Mouse (Mus musculus) B cell, adult 2 months (primary cell): ENCODE measurements around the gene Blm.

Source experiments
- DNase-seq, 2 experiments: peaks; one replicate each; pipeline ENCODE4 v3.0.0; 2022

The Blm gene

GRCm38 (mm10) chr7:80460199-80460598 lies 74.7 kb downstream of the Blm start:
- no peak for DNase-seq

DNA sequence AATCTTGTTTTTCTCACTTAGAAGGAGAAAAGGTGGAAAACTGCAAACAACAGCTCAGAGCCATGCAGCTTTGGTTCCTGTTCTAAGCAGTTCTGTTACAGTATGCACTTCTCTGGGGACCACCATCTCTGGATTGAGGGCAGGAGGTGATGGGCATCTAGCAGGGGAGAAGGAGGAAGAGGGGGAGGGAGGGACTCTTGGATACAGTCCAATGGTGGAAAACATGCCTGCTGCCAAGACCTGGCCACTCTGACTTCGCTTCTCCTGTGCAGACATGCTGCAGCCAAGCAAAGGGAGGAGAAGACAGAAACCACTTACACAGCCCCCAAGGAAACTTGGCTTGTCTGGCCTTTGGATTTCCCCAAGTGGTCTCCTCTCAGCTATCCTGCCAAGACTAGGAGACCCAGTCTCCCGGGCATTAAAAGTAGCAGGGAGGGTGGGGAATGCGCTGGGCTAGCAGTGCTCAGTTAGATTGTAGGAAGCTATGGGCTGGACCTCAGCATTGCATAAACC lies 77.0 kb downstream of the Blm start:
- DNase-seq: no peak

- no peak for DNase-seq
Measured at GRCm38 (mm10) chr7:80457241-80457640, 77.7 kb downstream of the Blm start.

DNA sequence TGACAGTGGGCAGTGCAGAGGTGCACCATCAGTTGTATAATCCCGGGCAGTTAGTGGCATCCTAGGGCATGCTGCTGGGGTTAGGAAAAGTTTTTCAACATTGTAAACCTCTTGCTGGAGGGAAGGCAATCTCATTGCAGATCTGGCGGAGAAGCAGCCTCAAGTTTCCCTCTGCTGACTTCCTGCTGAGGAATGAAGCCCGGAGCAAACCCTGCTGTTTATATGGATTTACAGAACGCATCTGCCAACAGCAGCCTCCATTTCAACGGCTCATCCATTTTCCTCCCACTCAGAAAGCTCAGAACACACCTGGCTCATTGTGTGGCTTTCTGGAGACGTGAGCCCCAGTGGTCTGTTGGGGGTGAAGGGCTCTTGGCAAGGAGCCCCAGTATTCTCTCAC lies 78.6 kb downstream of the Blm start:
- no peak for DNase-seq

- DNase-seq: peak; percentile 5 to 25
Measured at GRCm38 (mm10) chr7:80455505-80456160, 79.3 kb downstream of the Blm start.

- DNase-seq: no peak
Measured at GRCm38 (mm10) chr7:80454786-80455185, 80.1 kb downstream of the Blm start.

DNA sequence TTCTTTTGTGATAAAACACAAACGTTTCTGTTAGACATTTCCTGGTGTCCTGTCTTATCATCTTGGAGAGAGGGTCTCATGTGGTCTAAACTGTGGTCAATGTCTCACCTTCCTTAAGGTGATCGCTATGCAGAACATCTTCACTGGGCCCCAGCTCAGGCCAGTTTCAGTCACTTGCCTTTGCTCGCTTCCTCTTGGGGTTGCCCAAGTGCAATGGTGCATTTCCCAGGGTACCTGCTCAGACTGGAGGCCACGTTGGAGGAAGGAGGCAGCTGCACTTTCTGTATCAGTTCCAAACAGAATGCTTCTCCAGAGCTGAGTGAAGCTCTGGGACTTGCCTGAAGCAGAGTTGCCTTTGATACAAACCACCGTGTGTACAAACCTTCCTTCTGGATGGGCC lies 80.9 kb downstream of the Blm start:
- peak; percentile 38 to 39 for DNase-seq

GRCm38 (mm10) chr7:80453121-80453520 lies 81.8 kb downstream of the Blm start:
- DNase-seq: no peak

DNA sequence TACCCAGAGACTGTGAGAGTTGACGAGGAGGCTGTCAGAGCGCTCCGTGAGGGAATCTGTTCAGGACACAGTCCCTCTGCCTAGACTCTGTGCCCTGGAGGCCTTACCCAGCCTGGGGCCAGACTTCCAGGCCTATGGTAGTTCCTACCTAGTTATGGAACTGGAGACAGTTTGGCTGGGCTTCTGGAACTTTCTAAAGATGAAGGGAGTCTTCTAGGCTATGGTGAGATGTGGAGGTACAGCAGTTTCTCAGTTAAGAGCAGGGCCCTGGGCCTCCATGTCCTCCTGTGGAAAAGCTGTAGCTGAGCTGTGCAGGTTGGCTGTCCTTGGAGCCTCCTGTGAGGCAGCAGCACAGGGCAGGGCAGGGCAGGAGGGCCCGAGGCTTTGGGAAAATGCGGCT lies 82.7 kb downstream of the Blm start:
- no peak for DNase-seq

DNA sequence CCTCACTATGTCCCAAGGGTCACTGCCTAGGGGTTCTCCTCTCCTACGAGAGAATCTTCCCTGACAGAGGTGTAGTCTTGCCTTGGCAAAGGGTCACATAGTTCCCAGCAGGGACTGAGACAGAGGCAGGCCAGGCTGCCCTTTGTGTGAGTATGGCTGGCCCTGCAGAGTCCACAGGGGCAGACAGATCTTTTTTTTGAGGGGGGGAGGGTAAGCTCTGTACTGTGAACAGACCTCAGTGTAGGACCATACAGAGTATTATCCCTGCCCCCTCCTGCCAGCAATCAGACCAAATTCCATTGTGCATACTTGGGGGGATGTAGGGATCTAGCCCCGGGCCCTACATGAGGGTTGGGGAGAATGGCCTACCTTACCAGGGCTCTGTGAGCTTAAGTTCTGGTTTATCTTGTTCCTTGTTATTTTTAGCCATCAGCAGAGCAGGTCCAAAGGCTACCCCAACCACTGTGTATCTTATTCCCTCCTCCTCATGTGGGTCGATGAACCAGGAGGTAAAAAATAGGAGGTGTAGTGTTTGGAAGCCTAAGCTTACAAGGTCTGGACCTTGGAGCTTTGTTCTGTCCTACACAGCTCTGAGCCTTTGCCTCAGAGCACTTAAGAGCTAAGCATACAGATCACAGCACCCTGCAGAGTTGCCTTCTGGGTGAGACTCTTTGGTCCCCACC lies 83.2 kb downstream of the Blm start:
- no peak for DNase-seq

- DNase-seq: no peak
Measured at GRCm38 (mm10) chr7:80450354-80450753, 84.6 kb downstream of the Blm start.

DNA sequence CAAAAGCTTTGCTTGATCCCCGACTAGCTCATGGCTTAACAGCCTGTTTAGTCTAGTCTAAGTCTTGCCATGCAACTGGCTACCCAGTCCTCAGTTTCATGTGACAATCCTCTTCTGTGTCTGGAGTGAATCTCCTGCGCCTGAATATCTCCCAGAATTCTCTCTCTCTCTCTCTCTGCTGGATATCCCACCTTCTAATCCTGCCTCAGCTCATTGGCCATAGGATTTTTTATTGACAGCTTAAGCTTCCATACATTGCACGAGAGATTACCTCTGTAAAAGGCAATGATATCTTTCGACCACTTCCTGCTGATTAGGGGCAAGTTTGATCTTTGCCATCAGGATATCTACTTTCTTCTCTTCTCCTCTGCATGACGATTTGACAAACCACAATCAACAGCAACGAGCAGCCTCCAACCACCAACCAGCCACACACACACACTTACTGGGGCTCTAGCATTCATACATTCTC lies 85.3 kb downstream of the Blm start:
- no peak for DNase-seq

DNA sequence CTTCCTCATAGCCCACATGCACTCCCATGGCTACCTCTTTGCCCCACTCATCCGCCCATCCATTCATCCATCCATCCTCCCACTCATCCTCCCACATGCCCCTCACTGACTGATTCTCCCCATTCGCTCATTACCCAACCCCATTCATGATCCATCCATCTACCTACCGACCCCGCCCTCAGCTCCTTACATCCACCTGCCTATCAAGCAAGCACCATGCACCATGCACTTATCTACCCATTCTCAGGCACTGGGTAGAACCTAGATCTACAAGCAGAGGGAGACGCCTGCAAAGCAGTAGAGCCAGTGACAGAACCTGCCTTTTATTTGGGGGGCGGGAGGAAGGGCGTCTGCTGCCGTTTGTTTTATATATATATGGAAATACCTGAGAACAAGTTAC lies 87.6 kb downstream of the Blm start:
- DNase-seq: no peak

GRCm38 (mm10) chr7:80446221-80446878 lies 88.6 kb downstream of the Blm start:
- DNase-seq: no peak

DNA sequence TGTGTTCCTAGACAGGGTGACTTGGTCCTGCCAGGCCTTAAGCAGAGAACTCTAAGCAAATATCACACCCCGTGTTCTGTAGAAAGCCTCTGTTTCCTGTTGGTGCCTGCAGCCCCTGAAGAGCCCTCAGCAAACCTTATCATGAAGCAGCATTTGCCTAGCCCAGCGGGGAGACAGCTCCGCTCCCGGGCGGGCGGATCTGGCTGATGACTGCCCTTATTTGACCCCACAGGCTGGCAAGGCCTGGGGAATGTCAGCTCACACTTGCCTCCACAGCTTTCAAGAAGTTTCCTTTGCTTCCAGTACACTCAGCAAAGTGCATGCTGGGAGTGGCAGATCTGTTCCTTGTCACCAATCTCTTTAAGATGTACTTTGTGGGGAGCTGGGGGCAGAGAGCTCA lies 89.4 kb downstream of the Blm start:
- no peak for DNase-seq

GRCm38 (mm10) chr7:80444401-80445249 lies 90.3 kb downstream of the Blm start:
- no peak for DNase-seq

- DNase-seq: no peak
Measured at GRCm38 (mm10) chr7:80443124-80443523, 91.8 kb downstream of the Blm start.

- no peak for DNase-seq
Measured at GRCm38 (mm10) chr7:80441986-80442904, 92.7 kb downstream of the Blm start.

DNA sequence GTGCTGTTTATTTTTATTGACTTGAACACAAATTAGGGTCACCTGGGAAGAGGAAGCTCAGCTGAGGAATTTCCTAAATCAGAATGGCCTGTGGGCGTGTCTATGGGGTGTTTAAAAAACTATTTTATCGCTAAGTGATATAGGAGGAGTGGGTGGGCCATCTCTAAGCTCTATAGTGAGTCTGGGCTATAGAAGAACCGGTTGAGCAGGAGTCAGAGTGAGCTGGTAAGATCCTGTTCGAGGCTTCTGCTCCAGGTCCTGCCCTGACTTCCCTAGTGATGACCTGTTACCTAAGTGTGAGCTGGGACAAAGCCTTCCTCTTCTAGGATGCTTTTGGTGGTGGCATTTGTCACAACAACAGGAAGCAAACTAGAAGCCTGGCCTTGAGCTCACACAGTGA lies 94.2 kb downstream of the Blm start:
- DNase-seq: no peak

GRCm38 (mm10) chr7:80439789-80440488 lies 95.0 kb downstream of the Blm start:
- no peak for DNase-seq
